Mouse (Mus musculus) G1E (cell line): ENCODE measurements around the gene Glp2r.

Experiments used
- CTCF ChIP-seq: IDR thresholded peaks from 2 replicates; pipeline ENCODE4 v1.5.1; 2012; ENCODE audit warnings: low read depth, low read length, inconsistent platforms, mixed read lengths
- GATA1 ChIP-seq: IDR thresholded peaks from 2 replicates; pipeline ENCODE4 v1.6.1; 2012; ENCODE audit warnings: borderline replicate concordance, low read length, inconsistent platforms, mixed read lengths
- GATA2 ChIP-seq: IDR thresholded peaks from 2 replicates; pipeline ENCODE4 v1.6.1; 2012; ENCODE audit warnings: low read depth, low read length, inconsistent platforms, borderline replicate concordance
- POLR2AphosphoS5 ChIP-seq: IDR thresholded peaks from 2 replicates; pipeline ENCODE4 v1.6.1; 2012; ENCODE audit warnings: low read depth, low read length, inconsistent platforms; ENCODE audit not compliant: insufficient replicate concordance
- TAL1 ChIP-seq: conservative IDR thresholded peaks from 2 replicates; pipeline ENCODE4 v1.6.1; 2012; ENCODE audit warnings: low read depth, low read length, inconsistent platforms, mixed read lengths

DNA sequence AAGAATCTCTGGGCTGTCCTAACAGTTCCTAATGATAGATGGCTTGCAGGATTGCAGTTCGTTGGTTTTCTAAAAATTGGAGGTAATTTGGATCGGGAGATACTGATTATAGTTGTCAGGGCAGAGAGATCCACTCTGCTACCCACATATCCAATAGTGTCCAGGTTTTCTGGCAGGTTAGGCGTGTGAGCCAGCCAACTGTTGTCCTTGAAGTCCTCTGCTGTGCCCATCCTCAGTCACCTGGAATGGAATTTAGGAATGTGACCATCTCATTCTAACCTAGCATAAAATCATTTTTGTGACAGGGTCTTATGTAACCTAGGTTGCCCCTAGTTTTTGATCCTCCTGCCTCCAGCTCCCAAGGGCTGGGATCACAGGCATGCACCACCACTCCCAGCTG, 127.5 kb downstream of the Glp2r start:
- TF ChIP-seq CTCF: no peak
- TF ChIP-seq TAL1: no peak
- no peak for TF ChIP-seq GATA1
- no peak for TF ChIP-seq POLR2AphosphoS5
- TF ChIP-seq GATA2: no peak
